Mouse (Mus musculus): ENCODE results near the gene Tnfrsf9. TPM values are rescaled to one million over a fixed set of nuclear protein-coding genes. Genes with fewer than 3 reads are reported as not detected.

Tnfrsf9 gene
- polyA plus RNA-seq, 1 experiment from 2014 or later = 1.1 TPM

DNA sequence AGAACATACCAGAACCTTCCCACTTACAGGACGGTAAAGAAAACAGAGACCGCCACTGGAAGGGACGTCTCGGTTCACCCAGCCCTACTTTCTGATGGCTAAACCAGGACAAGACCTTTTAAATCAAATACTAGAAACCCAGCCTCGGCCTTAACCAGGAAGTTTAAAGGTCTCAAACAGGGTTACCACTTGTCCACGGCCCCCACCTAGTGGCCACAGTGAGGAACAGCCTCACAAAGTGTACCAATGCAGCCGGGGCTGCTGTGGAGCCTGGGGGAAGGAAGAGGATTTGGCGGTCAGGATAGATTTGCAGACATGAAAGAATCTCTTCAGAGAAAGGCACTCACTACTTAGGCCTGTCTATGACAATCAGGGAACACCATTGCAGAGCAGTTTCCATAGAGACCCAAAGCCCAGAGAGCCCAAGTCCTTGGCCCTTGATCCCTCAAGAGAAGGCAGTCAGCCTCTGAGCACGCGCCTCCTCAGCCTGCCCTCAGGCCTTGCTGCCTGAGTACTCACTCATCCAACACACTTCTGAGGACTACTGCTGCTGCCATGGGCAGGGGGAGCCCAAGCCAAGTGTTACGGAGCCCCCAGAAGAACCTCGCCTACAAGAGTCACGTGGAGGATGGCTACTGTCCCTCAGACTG lies 15.5 kb upstream of the Tnfrsf9 start:
- H3K4me2 ChIP-seq (replicated peaks; ENCODE audit: low read depth, low read length) = no peak overlapping the region
- no peak overlapping the region for H3K27ac ChIP-seq (ENCODE audit: low read length)
- DNase-seq (ENCODE audit: low spot score) = peak; percentile 91
- 50% methylated on average over 13 of the region's 13 CpGs for WGBS
- H3K9ac ChIP-seq (replicated peaks; ENCODE audit: low read depth) = no peak overlapping the region
- TF ChIP-seq CTCF (IDR thresholded peaks at IDR 0.05) (peak; percentile 97), EP300 (IDR thresholded peaks at IDR 0.05) (no peak)
- no peaks in the 10 kb centered on the region for H3K27me3 ChIP-seq (replicated peaks; ENCODE audit: insufficient read depth, low read length)
- ATAC-seq = peak; percentile 83
- H3K9me3 ChIP-seq (ENCODE audit: low read length) = no peaks in the 10 kb centered on the region
- no peaks in the 10 kb centered on the region for H3K4me1 ChIP-seq (ENCODE audit: insufficient read depth, low read depth, low read length)
- peaks cover 36% of the 10 kb centered on the region for H3K36me3 ChIP-seq (ENCODE audit: insufficient read depth, low read length)
- no peak overlapping the region for H3K4me3 ChIP-seq (ENCODE audit: low read depth, low read length)

GRCm38 (mm10) chr4:150900486-150900885 lies 13.9 kb upstream of the Tnfrsf9 start:
- ATAC-seq = no peak
- WGBS = 90% methylated on average over 13 of the region's 13 CpGs
- Histone ChIP-seq H3K36me3 (ENCODE audit: insufficient read depth, low read length) (peaks cover 42% of the 10 kb centered on the region), H3K4me1 (ENCODE audit: insufficient read depth, low read depth, low read length) (no peaks in the 10 kb centered on the region), H3K27ac (ENCODE audit: low read length) (no peak overlapping the region), H3K9me3 (ENCODE audit: low read length) (no peaks in the 10 kb centered on the region), H3K4me2 (replicated peaks; ENCODE audit: low read depth, low read length) (no peak overlapping the region), H3K9ac (replicated peaks; ENCODE audit: low read depth) (no peak overlapping the region), H3K27me3 (replicated peaks; ENCODE audit: insufficient read depth, low read length) (no peaks in the 10 kb centered on the region), H3K4me3 (ENCODE audit: low read depth, low read length) (no peak overlapping the region)
- DNase-seq (ENCODE audit: low spot score) = no peak
- TF ChIP-seq EP300 (IDR thresholded peaks at IDR 0.05) = no peak
- no peak for TF ChIP-seq CTCF (IDR thresholded peaks at IDR 0.05)

- H3K4me3 ChIP-seq (ENCODE audit: low read depth, low read length) = no peak overlapping the region
- no peaks in the 10 kb centered on the region for H3K4me1 ChIP-seq (ENCODE audit: insufficient read depth, low read depth, low read length)
- H3K4me2 ChIP-seq (replicated peaks; ENCODE audit: low read depth, low read length) = no peak overlapping the region
- H3K27ac ChIP-seq (ENCODE audit: low read length) = no peak overlapping the region
- DNase-seq (ENCODE audit: low spot score) (peak; percentile 81), ATAC-seq (peak; percentile 59)
- H3K27me3 ChIP-seq (replicated peaks; ENCODE audit: insufficient read depth, low read length) = no peaks in the 10 kb centered on the region
- 46% methylated on average over 9 of the region's 9 CpGs for WGBS
- H3K9ac ChIP-seq (replicated peaks; ENCODE audit: low read depth) = no peak overlapping the region
- H3K9me3 ChIP-seq (ENCODE audit: low read length) = no peaks in the 10 kb centered on the region
- TF ChIP-seq CTCF (IDR thresholded peaks at IDR 0.05) = peak; percentile 90
- no peak for TF ChIP-seq EP300 (IDR thresholded peaks at IDR 0.05)
- H3K36me3 ChIP-seq (ENCODE audit: insufficient read depth, low read length) = peaks cover 42% of the 10 kb centered on the region
Measured at GRCm38 (mm10) chr4:150901651-150902050, 12.7 kb upstream of the Tnfrsf9 start.

DNA sequence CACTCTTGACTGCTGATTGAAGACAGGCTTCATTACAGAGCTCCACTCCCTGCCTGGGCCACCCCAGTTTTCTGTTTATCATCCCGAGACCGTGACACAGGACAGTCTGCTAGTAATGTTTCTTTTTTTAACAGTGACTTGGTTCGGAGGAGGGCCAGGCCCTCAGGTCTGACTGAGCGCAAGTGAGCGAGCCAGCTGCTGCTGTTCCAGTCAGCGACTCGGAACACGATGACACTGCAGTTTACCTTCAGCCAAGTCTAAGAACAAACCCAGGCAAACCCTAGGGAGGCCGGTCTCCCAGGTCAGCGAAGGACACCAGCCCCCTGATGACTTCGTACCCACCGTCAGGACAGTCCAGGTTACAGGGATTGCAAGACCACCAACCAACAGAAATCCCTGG lies 12.3 kb upstream of the Tnfrsf9 start:
- Histone ChIP-seq H3K9ac (replicated peaks; ENCODE audit: low read depth) (no peak overlapping the region), H3K36me3 (ENCODE audit: insufficient read depth, low read length) (peaks cover 42% of the 10 kb centered on the region), H3K4me1 (ENCODE audit: insufficient read depth, low read depth, low read length) (no peaks in the 10 kb centered on the region), H3K27ac (ENCODE audit: low read length) (no peak overlapping the region), H3K27me3 (replicated peaks; ENCODE audit: insufficient read depth, low read length) (no peaks in the 10 kb centered on the region), H3K4me2 (replicated peaks; ENCODE audit: low read depth, low read length) (no peak overlapping the region), H3K4me3 (ENCODE audit: low read depth, low read length) (no peak overlapping the region), H3K9me3 (ENCODE audit: low read length) (no peaks in the 10 kb centered on the region)
- WGBS = 88% methylated on average over 12 of the region's 12 CpGs
- TF ChIP-seq EP300 (IDR thresholded peaks at IDR 0.05) (no peak), CTCF (IDR thresholded peaks at IDR 0.05) (no peak)
- ATAC-seq (no peak), DNase-seq (ENCODE audit: low spot score) (no peak)

DNA sequence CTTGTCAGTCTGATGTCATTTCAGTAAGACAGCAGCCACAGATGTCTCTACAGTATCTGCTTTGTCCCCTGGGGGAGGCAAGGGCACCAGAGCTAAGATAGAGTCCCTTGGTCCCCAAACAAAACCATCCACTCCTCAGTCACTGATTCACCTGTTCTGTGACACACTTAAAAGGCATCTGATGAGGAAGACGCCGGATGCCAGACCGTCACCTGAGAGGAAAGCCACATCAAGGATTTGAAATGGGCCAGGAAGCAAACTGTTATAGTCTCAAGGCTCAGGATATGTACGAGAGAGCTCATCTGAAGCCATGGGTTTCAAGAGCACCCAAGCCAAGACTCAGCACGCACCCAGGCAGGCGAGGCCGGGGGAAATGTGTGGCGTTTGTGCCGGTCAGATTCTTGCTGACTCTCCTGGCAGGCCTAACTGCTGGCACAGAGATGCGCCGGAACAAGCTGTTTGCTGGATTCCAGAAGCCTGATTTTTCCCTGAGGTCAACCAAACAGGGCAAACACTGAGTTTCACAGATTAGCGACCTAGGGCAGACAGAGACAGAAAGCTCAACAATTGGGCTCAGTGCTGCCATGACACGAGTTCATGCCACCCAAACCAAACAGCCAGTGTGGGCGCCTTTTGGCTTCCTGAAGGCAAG lies 11.1 kb upstream of the Tnfrsf9 start:
- peaks cover 38% of the 10 kb centered on the region for H3K36me3 ChIP-seq (ENCODE audit: insufficient read depth, low read length)
- TF ChIP-seq EP300 (IDR thresholded peaks at IDR 0.05) = no peak
- no peak for TF ChIP-seq CTCF (IDR thresholded peaks at IDR 0.05)
- H3K27me3 ChIP-seq (replicated peaks; ENCODE audit: insufficient read depth, low read length) = no peaks in the 10 kb centered on the region

DNA sequence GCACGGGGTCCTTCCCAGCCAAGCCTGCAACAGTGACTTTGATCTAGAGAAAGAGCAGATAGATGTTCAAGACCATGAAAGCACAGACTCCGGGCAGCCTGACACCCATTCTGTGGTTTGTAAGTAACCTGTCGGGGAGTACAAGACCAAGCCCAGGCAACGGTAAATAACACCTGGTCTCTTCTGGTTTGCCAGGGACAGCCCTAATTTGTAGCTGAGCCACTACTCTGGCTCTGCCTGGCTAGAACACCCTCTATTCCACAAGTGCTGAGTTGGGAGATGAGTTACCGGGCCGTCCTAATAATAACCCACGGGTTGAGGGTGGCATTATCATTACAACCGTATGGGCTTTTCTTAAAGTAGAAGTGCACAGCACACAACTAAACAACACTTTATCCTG lies 7.3 kb upstream of the Tnfrsf9 start:
- DNase-seq (ENCODE audit: low spot score) = no peak
- H3K27me3 ChIP-seq (replicated peaks; ENCODE audit: insufficient read depth, low read length) = no peaks in the 10 kb centered on the region
- ATAC-seq = no peak

More for the DNA sequence above, 11.1 kb upstream of the Tnfrsf9 start:
- no peak overlapping the region for H3K4me3 ChIP-seq (ENCODE audit: low read depth, low read length)
- no peaks in the 10 kb centered on the region for H3K4me1 ChIP-seq (ENCODE audit: insufficient read depth, low read depth, low read length)
- no peak overlapping the region for H3K9ac ChIP-seq (replicated peaks; ENCODE audit: low read depth)
- DNase-seq (ENCODE audit: low spot score) (no peak), ATAC-seq (no peak)
- H3K27ac ChIP-seq (ENCODE audit: low read length) = no peak overlapping the region
- WGBS = 93% methylated on average over 14 of the region's 14 CpGs
- no peaks in the 10 kb centered on the region for H3K9me3 ChIP-seq (ENCODE audit: low read length)
- H3K4me2 ChIP-seq (replicated peaks; ENCODE audit: low read depth, low read length) = no peak overlapping the region

More for the DNA sequence above, 7.3 kb upstream of the Tnfrsf9 start:
- Histone ChIP-seq H3K9ac (replicated peaks; ENCODE audit: low read depth) (no peak overlapping the region), H3K36me3 (ENCODE audit: insufficient read depth, low read length) (peaks cover 21% of the 10 kb centered on the region), H3K4me1 (ENCODE audit: insufficient read depth, low read depth, low read length) (peaks cover 4% of the 10 kb centered on the region; the same call in 1 of the 2 replicates), H3K4me3 (ENCODE audit: low read depth, low read length) (no peak overlapping the region), H3K27ac (ENCODE audit: low read length) (no peak overlapping the region), H3K9me3 (ENCODE audit: low read length) (no peaks in the 10 kb centered on the region), H3K4me2 (replicated peaks; ENCODE audit: low read depth, low read length) (no peak overlapping the region)
- 90% methylated on average over 8 of the region's 8 CpGs for WGBS
- TF ChIP-seq EP300 (IDR thresholded peaks at IDR 0.05) (no peak), CTCF (IDR thresholded peaks at IDR 0.05) (no peak)
